Mouse (Mus musculus): ENCODE measurements around the gene Olfr1053. TPM values are rescaled to one million over a fixed set of nuclear protein-coding genes. Genes with fewer than 3 reads are reported as not detected.

Gene Olfr1053
- polyA plus RNA-seq, 1 experiment from 2014 or later: not detected

Other genes with a start within 250 kb of the Olfr1053 start
- gene Olfr1036, start 241.3 kb downstream of the Olfr1053 start, polyA plus RNA-seq (2015; fragmentation: Nextera tagmentation; extraction: Ambion mirVana): not detected in 2 replicates
- gene Olfr1037, start 227.9 kb downstream of the Olfr1053 start, polyA plus RNA-seq (2015; fragmentation: Nextera tagmentation; extraction: Ambion mirVana): not detected in 2 replicates
- gene Olfr1039, start 179.4 kb downstream of the Olfr1053 start, polyA plus RNA-seq (2015; fragmentation: Nextera tagmentation; extraction: Ambion mirVana): not detected in 2 replicates
- gene Olfr1040, start 168.6 kb downstream of the Olfr1053 start, polyA plus RNA-seq (2015; fragmentation: Nextera tagmentation; extraction: Ambion mirVana): not detected in 2 replicates
- gene Olfr1042, start 153.4 kb downstream of the Olfr1053 start, polyA plus RNA-seq (2015; fragmentation: Nextera tagmentation; extraction: Ambion mirVana): 0.01 TPM in 1 of 2 replicates, not detected in the other
- gene Olfr1043, start 147.8 kb downstream of the Olfr1053 start, polyA plus RNA-seq (2015; fragmentation: Nextera tagmentation; extraction: Ambion mirVana): not detected in 2 replicates
- gene Olfr1044, start 137.5 kb downstream of the Olfr1053 start, polyA plus RNA-seq (2015; fragmentation: Nextera tagmentation; extraction: Ambion mirVana): not detected in 2 replicates
- 0.05 TPM in 1 of 2 replicates, not detected in the other for gene Olfr52, start 129.6 kb downstream of the Olfr1053 start, polyA plus RNA-seq (2015; fragmentation: Nextera tagmentation; extraction: Ambion mirVana)
- gene Olfr1045, start 112.3 kb downstream of the Olfr1053 start, polyA plus RNA-seq (2015; fragmentation: Nextera tagmentation; extraction: Ambion mirVana): not detected in 2 replicates
- not detected in 2 replicates for gene Olfr1046, start 96.0 kb downstream of the Olfr1053 start, polyA plus RNA-seq (2015; fragmentation: Nextera tagmentation; extraction: Ambion mirVana)
- not detected in 2 replicates for gene Olfr1047, start 83.9 kb downstream of the Olfr1053 start, polyA plus RNA-seq (2015; fragmentation: Nextera tagmentation; extraction: Ambion mirVana)
- gene Olfr1048, start 75.0 kb downstream of the Olfr1053 start, polyA plus RNA-seq (2015; fragmentation: Nextera tagmentation; extraction: Ambion mirVana): not detected in 2 replicates
- gene Olfr1049, start 57.0 kb downstream of the Olfr1053 start, polyA plus RNA-seq (2015; fragmentation: Nextera tagmentation; extraction: Ambion mirVana): not detected in 2 replicates
- not detected in 2 replicates for gene Olfr1051, start 36.2 kb downstream of the Olfr1053 start, polyA plus RNA-seq (2015; fragmentation: Nextera tagmentation; extraction: Ambion mirVana)
- gene Olfr1052, start 22.8 kb downstream of the Olfr1053 start, polyA plus RNA-seq (2015; fragmentation: Nextera tagmentation; extraction: Ambion mirVana): not detected in 2 replicates
- gene Olfr1054, start 20.1 kb upstream of the Olfr1053 start, polyA plus RNA-seq (2015; fragmentation: Nextera tagmentation; extraction: Ambion mirVana): not detected in 2 replicates
- gene Olfr1055, start 35.0 kb upstream of the Olfr1053 start, polyA plus RNA-seq (2015; fragmentation: Nextera tagmentation; extraction: Ambion mirVana): not detected in 2 replicates
- not detected in 2 replicates for gene Olfr1056, start 47.2 kb upstream of the Olfr1053 start, polyA plus RNA-seq (2015; fragmentation: Nextera tagmentation; extraction: Ambion mirVana)
- not detected in 2 replicates for gene Olfr1057, start 63.1 kb upstream of the Olfr1053 start, polyA plus RNA-seq (2015; fragmentation: Nextera tagmentation; extraction: Ambion mirVana)
- gene Olfr1058, start 73.3 kb upstream of the Olfr1053 start, polyA plus RNA-seq (2015; fragmentation: Nextera tagmentation; extraction: Ambion mirVana): not detected in 2 replicates
- gene Olfr1061, start 98.8 kb upstream of the Olfr1053 start, polyA plus RNA-seq (2015; fragmentation: Nextera tagmentation; extraction: Ambion mirVana): not detected in 2 replicates
- not detected in 2 replicates for gene Olfr1062, start 111.5 kb upstream of the Olfr1053 start, polyA plus RNA-seq (2015; fragmentation: Nextera tagmentation; extraction: Ambion mirVana)
- not detected in 2 replicates for gene Olfr1065, start 135.3 kb upstream of the Olfr1053 start, polyA plus RNA-seq (2015; fragmentation: Nextera tagmentation; extraction: Ambion mirVana)
- not detected in 2 replicates for gene Olfr1066, start 141.0 kb upstream of the Olfr1053 start, polyA plus RNA-seq (2015; fragmentation: Nextera tagmentation; extraction: Ambion mirVana)
- not detected in 2 replicates for gene Olfr228, start 172.1 kb upstream of the Olfr1053 start, polyA plus RNA-seq (2015; fragmentation: Nextera tagmentation; extraction: Ambion mirVana)
- not detected in 2 replicates for gene Olfr1076, start 193.2 kb upstream of the Olfr1053 start, polyA plus RNA-seq (2015; fragmentation: Nextera tagmentation; extraction: Ambion mirVana)
- not detected in 2 replicates for gene Olfr1079, start 227.2 kb upstream of the Olfr1053 start, polyA plus RNA-seq (2015; fragmentation: Nextera tagmentation; extraction: Ambion mirVana)
- not detected in 2 replicates for gene Olfr1080, start 243.0 kb upstream of the Olfr1053 start, polyA plus RNA-seq (2015; fragmentation: Nextera tagmentation; extraction: Ambion mirVana)

Measured in stomach, postnatal 0 days (tissue).